Mouse (Mus musculus): ENCODE measurements around the gene Fhad1.

- TF ChIP-seq GATA1 (IDR thresholded peaks at IDR 0.05; ENCODE audit: borderline replicate concordance, low read length) = no peak
- TF ChIP-seq FLI1 (IDR thresholded peaks at IDR 0.05; ENCODE audit: low read length) = no peak
Observed at GRCm38 (mm10) chr4:142010441-142010840, 4.4 kb downstream of the Fhad1 start.
